Comparison of ENCODE assay signal across 35 mouse cellular contexts in genomic region chr15:26635591-26635990, GRCm38 (mm10).
"Had no signal": no experiment of that assay in that cellular context is flagged by ENCODE, and none has a peak within 500 bp of the region (broad histone marks: within the 10 kb centered on the region; RNA-seq: fewer than 3 reads in every experiment).

No protein-coding gene starts in this region.

- H3K4me3 ChIP-seq: heart, embryonic 10.5 days; heart, embryonic 12.5 days; heart, embryonic 13.5 days; heart, embryonic 15.5 days; hindbrain, embryonic 10.5 days; hindbrain, embryonic 12.5 days; hindbrain, embryonic 13.5 days; hindbrain, embryonic 15.5 days; intestine, embryonic 15.5 days; kidney, embryonic 15.5 days; layer of hippocampus, adult 2 months had no signal

- H3K27ac ChIP-seq: heart, embryonic 10.5 days; heart, embryonic 13.5 days; heart, embryonic 15.5 days; hindbrain, embryonic 10.5 days; hindbrain, embryonic 12.5 days; hindbrain, embryonic 13.5 days; hindbrain, embryonic 14.5 days; hindbrain, embryonic 15.5 days; hindbrain, postnatal 0 days; intestine, embryonic 15.5 days; kidney, embryonic 15.5 days; kidney, postnatal 0 days; layer of hippocampus, adult 2 months had no signal

- DNase-seq: heart, postnatal 10 days; heart, postnatal 14 days; heart, postnatal 36 days; heart, postnatal 4 days; kidney, adult 11 months; kidney, adult 18-20 months; kidney, adult 2 months; kidney, adult 8-10 months; kidney, adult 9 months; kidney, postnatal 10 days; kidney, postnatal 14 days; kidney, postnatal 25 days; kidney, postnatal 36 days; kidney, postnatal 4 days; layer of hippocampus, adult 9-11 months; layer of hippocampus, postnatal 36 days had no signal

- H3K9ac ChIP-seq: heart, embryonic 12.5 days; heart, embryonic 13.5 days; heart, embryonic 15.5 days; hindbrain, embryonic 12.5 days; hindbrain, embryonic 13.5 days; hindbrain, embryonic 14.5 days; hindbrain, embryonic 15.5 days; intestine, embryonic 15.5 days; kidney, embryonic 15.5 days had no signal

- H3K4me1 ChIP-seq: heart, embryonic 10.5 days; heart, embryonic 12.5 days; heart, embryonic 15.5 days; hindbrain, embryonic 12.5 days; hindbrain, embryonic 13.5 days; hindbrain, embryonic 15.5 days; intestine, embryonic 15.5 days had no signal

- H3K36me3 ChIP-seq: heart, embryonic 10.5 days; heart, embryonic 12.5 days; heart, embryonic 13.5 days; heart, embryonic 15.5 days; hindbrain, embryonic 10.5 days; hindbrain, embryonic 12.5 days; hindbrain, embryonic 13.5 days; hindbrain, embryonic 15.5 days; intestine, embryonic 15.5 days; kidney, embryonic 15.5 days had no signal

- ATAC-seq: hindbrain, embryonic 16.5 days; hindbrain, postnatal 0 days; inflammation-experienced regulatory T-cells, adult 6 months; intestine, embryonic 15.5 days; intestine, embryonic 16.5 days; intestine, postnatal 0 days had no signal

- H3K4me2 ChIP-seq: heart, embryonic 11.5 days; heart, embryonic 12.5 days; heart, embryonic 13.5 days; heart, embryonic 15.5 days; hindbrain, embryonic 12.5 days; hindbrain, embryonic 13.5 days; hindbrain, embryonic 14.5 days; hindbrain, embryonic 15.5 days; intestine, embryonic 15.5 days; kidney, embryonic 15.5 days had no signal

- H3K9me3 ChIP-seq: heart, embryonic 10.5 days; heart, embryonic 12.5 days; heart, embryonic 13.5 days; heart, embryonic 15.5 days; hindbrain, embryonic 10.5 days; hindbrain, embryonic 12.5 days; hindbrain, embryonic 13.5 days; hindbrain, embryonic 15.5 days; intestine, embryonic 15.5 days; kidney, embryonic 15.5 days had no signal

- H3K27me3 ChIP-seq: heart, embryonic 12.5 days; heart, embryonic 13.5 days; heart, embryonic 15.5 days; hindbrain, embryonic 12.5 days; hindbrain, embryonic 13.5 days; hindbrain, embryonic 15.5 days; intestine, embryonic 15.5 days; kidney, embryonic 15.5 days had no signal
